Mouse (Mus musculus): ENCODE results near the gene Fads6.

DNA sequence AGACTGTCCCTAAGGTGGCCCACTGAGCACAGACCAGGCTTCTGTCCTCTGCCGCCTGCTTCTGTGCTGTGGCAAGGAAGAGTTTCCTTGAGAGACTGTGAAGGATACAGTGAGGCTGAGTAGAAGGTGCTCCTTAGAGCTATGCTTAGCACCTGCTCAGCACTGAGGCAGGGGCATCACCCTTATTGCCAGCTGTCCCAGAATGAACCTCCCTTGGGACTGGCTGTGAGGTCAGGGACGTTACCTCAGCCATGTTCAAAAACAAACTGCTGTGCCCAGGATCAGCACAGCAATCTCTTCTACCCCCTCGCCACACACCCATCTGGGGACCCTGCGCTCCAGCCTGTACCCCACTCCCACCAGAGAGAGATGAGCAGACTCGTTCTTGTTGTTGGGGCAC, 64.6 kb downstream of the Fads6 start:
- TF ChIP-seq SMC3 (IDR thresholded peaks at IDR 0.05; ENCODE audit: low read depth, low read length): no peak
- no peak for TF ChIP-seq BHLHE40 (IDR thresholded peaks at IDR 0.05; ENCODE audit: borderline replicate concordance, low read depth, low read length)
- TF ChIP-seq ETS1 (IDR thresholded peaks at IDR 0.05; ENCODE audit: low read depth, low read length): no peak
- no peak for TF ChIP-seq MAX (IDR thresholded peaks at IDR 0.05; ENCODE audit: low read length)
- no peak for TF ChIP-seq TCF12 (IDR thresholded peaks at IDR 0.05; ENCODE audit: low read depth, low read length)
- no peak for TF ChIP-seq ZNF384 (IDR thresholded peaks at IDR 0.05; ENCODE audit: low read depth, low read length)
- TF ChIP-seq CTCF (IDR thresholded peaks at IDR 0.05 in 2 of 3, conservative IDR thresholded peaks at IDR 0.05 in 1 of 3; ENCODE audit: control insufficient read depth in 1 of 3, insufficient read depth in 1 of 3, low read depth in 2 of 3, low read length in 3 of 3, poor library complexity in 1 of 3, severe bottlenecking in 1 of 3): no peak
- no peak for TF ChIP-seq MAFK (IDR thresholded peaks at IDR 0.05; ENCODE audit: borderline replicate concordance, low read depth, low read length)
- TF ChIP-seq EP300 (IDR thresholded peaks at IDR 0.05; ENCODE audit: low read depth in 1 of 2, low read length in 2 of 2): no peak
- TF ChIP-seq TAL1 (IDR thresholded peaks at IDR 0.05; ENCODE audit: low read length): no peak
- TF ChIP-seq KAT2A (conservative IDR thresholded peaks at IDR 0.05; ENCODE audit: low read depth, low read length): no peak
- TF ChIP-seq USF2 (IDR thresholded peaks at IDR 0.05; ENCODE audit: borderline replicate concordance in 1 of 2, insufficient read depth in 1 of 2, low read depth in 1 of 2, low read length in 2 of 2): no peak
